Mouse (Mus musculus) small intestine, adult 2 months (tissue): ENCODE data around the gene Asap3. TPM values are rescaled to one million over a fixed set of nuclear protein-coding genes. Genes with fewer than 3 reads are reported as not detected.
A peak's percentile ranks its signal among the peaks of the same experiment; 100 is the strongest.

Source experiments
- H3K27ac ChIP-seq: fragments of 200-500 bp; 2 replicates; pipeline ENCODE4 v1.5.1; 2012; ENCODE audit warnings: low read depth, low read length, control low read depth, inconsistent platforms; ENCODE audit not compliant: insufficient read depth
- H3K27me3 ChIP-seq: fragments of 200-500 bp; 2 replicates; pipeline ENCODE4 v1.6.1; 2012; ENCODE audit warnings: mild to moderate bottlenecking, moderate library complexity, low read length, inconsistent platforms; ENCODE audit not compliant: control insufficient read depth, insufficient read depth
- H3K36me3 ChIP-seq: fragments of 200-500 bp; 2 replicates; pipeline ENCODE4 v1.6.1; 2012; ENCODE audit warnings: mild to moderate bottlenecking, low read length, control low read depth, inconsistent platforms; ENCODE audit not compliant: control insufficient read depth, insufficient read depth
- H3K4me1 ChIP-seq: fragments of 200-500 bp; 2 replicates; pipeline ENCODE4 v1.6.1; 2012; ENCODE audit warnings: low read length, inconsistent platforms, mixed read lengths; ENCODE audit not compliant: control insufficient read depth, insufficient read depth, insufficient read length
- H3K4me3 ChIP-seq: fragments of 200-500 bp; 2 replicates; pipeline ENCODE4 v1.5.1; 2012; ENCODE audit warnings: low read depth, mild to moderate bottlenecking, control low read depth, inconsistent platforms, low read length, moderate library complexity
- CTCF ChIP-seq: fragments of 200-500 bp; IDR thresholded peaks from 2 replicates; pipeline ENCODE4 v1.5.1; 2012; ENCODE audit warnings: low read depth, mild to moderate bottlenecking, control low read depth, inconsistent platforms, low read length, moderate library complexity, mixed read lengths; ENCODE audit not compliant: insufficient replicate concordance, insufficient read length; ENCODE audit errors: extremely low read depth
- POLR2A ChIP-seq: fragments of 200-500 bp; IDR thresholded peaks from 2 replicates; pipeline ENCODE4 v1.6.1; 2012; ENCODE audit warnings: low read depth, mild to moderate bottlenecking, control low read depth, inconsistent platforms, low read length, moderate library complexity
- WGBS: fragments of 180-500 bp; shearing (Covaris S2); methylation state at CpG from one replicate; pipeline ENCODE4 v1.1.7; 2018; 5-methylcytosine and 5-hydroxymethylcytosine counted together
- polyA plus RNA-seq: library from polyadenylated mRNA; depleted of rRNA; stranded (reverse); fragments of >200 nt; gene quantifications from 2 replicates; pipeline ENCODE4 v1.2.3, GENCODE M21; 2012

The Asap3 gene
- polyA plus RNA-seq, 1 experiment, result 1.3 TPM

DNA sequence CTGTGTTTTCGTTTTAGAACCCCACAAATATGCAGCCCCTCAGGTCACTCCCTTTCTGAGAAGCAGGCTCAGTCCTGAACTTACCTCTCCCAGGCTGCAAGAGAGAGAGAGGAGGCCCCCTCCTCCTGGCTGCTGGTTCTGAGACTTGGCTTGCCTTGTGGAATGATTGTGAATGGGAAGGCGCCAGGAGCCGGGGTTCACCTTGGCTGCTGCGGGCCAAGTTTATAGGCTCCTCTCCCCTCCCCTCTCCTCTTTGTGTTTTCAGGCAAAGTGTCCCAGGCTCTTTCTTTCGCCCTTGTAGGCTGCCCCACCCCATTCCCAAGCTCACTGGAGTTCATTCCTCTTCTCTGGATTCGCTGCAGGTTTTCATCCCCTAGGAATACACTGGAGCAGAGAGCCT, 778 bp downstream of the Asap3 start:
- no peaks in the 10 kb centered on the region for H3K36me3 ChIP-seq
- no peaks in the 10 kb centered on the region for H3K27me3 ChIP-seq
- WGBS, result 4% methylated on average over 6 of the region's 6 CpGs
- TF ChIP-seq POLR2A, result no peak
- TF ChIP-seq CTCF, result no peak
- peak overlapping the region; percentile 68 for H3K4me3 ChIP-seq
- H3K4me1 ChIP-seq, result peaks cover 6% of the 10 kb centered on the region
- H3K27ac ChIP-seq, result no peak overlapping the region

DNA sequence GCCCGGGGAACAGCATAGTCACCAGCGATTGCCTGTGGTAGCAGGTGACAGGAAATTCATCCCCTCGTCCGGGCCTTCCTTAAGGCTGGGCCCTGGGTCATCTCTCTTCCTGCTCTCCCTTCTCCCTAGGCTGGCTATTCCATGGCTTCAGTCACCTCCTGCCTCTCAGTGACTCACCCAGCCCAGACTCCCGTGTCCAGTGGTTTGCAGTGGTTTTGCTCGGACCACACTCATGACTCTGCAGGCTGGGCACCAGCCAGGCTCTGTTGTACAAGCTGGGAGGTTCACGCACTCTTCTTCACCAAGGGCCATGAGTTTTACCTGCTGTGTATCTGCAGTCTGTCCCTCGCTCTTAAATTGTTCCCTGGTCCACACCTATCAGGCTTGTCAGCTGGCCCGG, 4.8 kb downstream of the Asap3 start:
- Histone ChIP-seq H3K4me3 (no peak overlapping the region), H3K27me3 (no peaks in the 10 kb centered on the region), H3K36me3 (no peaks in the 10 kb centered on the region), H3K4me1 (peaks cover 16% of the 10 kb centered on the region), H3K27ac (no peak overlapping the region)
- WGBS, result 88% methylated on average over 9 of the region's 9 CpGs
- no peak for TF ChIP-seq POLR2A
- no peak for TF ChIP-seq CTCF

DNA sequence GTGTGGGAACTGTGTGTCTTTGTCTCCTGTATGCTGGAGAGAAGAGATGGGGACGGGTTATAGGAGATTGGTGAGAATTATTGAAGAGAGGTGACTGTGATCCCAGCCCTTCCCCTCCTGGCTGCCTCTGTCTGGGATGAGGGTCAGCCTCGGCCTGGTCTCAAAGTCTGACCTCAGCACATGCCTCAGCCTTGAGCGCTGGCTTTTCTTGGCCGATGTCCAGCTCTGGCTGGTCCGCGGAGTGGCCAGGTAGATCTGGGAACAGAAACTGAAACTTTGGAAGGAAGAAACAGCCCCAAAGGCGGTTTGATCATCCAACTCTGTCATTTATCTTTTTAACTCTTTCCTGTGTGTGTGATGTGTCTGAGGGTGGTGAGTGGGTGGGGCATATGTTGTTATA, 7.5 kb downstream of the Asap3 start:
- 11% methylated on average over 7 of the region's 7 CpGs for WGBS
- H3K4me1 ChIP-seq, result peaks cover 14% of the 10 kb centered on the region
- no peak overlapping the region; the same call in 1 of the 2 replicates for H3K27ac ChIP-seq
- TF ChIP-seq POLR2A (no peak), CTCF (no peak)
- no peaks in the 10 kb centered on the region for H3K36me3 ChIP-seq
- H3K27me3 ChIP-seq, result no peaks in the 10 kb centered on the region
- no peak overlapping the region for H3K4me3 ChIP-seq

GRCm38 (mm10) chr4:136214828-136215227, 8.7 kb downstream of the Asap3 start:
- WGBS, result 85% methylated on average over 8 of the region's 8 CpGs
- H3K4me3 ChIP-seq, result no peak overlapping the region
- peaks cover 14% of the 10 kb centered on the region for H3K4me1 ChIP-seq
- no peak overlapping the region for H3K27ac ChIP-seq
- H3K27me3 ChIP-seq, result no peaks in the 10 kb centered on the region
- TF ChIP-seq POLR2A (no peak), CTCF (no peak)
- H3K36me3 ChIP-seq, result no peaks in the 10 kb centered on the region

DNA sequence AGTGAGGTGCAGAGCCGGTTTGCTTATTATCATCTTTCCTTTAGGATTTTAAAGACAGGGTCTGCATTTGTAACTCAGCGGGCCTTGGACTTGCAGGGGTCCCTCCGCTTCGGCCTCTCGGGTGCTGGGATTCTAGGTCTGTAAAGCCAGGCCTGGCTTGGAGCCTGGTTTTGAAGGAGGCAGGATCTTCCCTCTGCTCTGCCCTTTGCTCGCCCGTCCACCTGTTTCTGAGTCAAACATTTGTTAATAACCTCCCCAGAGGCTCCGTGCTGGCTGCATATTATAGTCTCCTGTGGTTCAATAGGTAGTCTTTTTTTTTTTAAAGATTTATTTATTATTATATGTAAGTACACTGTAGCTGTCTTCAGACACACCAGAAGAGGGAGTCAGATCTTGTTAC, 9.4 kb downstream of the Asap3 start:
- Histone ChIP-seq H3K4me1 (peaks cover 14% of the 10 kb centered on the region), H3K4me3 (no peak overlapping the region), H3K36me3 (no peaks in the 10 kb centered on the region), H3K27ac (no peak overlapping the region), H3K27me3 (no peaks in the 10 kb centered on the region)
- WGBS, result 46% methylated on average over 8 of the region's 8 CpGs
- TF ChIP-seq CTCF (no peak), POLR2A (no peak)

DNA sequence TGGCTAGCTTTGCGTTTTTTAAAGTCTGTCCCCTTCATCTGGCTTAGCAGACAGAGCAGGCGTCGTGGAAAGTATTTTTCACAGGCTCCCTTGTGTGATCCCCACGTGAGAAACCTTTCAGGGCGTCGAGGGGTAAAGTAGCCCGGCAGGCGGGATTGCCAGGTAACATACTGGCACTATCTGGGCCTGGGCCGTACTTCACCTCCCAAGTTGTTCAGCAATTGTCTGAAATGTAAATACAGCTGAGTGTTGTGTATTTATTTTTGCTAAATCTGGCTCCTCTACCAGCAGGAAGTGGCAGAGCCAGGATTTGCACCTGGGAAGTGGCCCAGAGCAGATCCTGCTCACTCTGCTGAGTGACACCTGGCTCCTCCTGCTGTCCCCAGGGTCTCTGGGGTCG, 10.9 kb downstream of the Asap3 start:
- Histone ChIP-seq H3K4me1 (peaks cover 14% of the 10 kb centered on the region), H3K4me3 (no peak overlapping the region), H3K27me3 (no peaks in the 10 kb centered on the region), H3K36me3 (no peaks in the 10 kb centered on the region), H3K27ac (no peak overlapping the region)
- TF ChIP-seq CTCF, result no peak
- TF ChIP-seq POLR2A, result no peak
- 46% methylated on average over 10 of the region's 10 CpGs for WGBS

DNA sequence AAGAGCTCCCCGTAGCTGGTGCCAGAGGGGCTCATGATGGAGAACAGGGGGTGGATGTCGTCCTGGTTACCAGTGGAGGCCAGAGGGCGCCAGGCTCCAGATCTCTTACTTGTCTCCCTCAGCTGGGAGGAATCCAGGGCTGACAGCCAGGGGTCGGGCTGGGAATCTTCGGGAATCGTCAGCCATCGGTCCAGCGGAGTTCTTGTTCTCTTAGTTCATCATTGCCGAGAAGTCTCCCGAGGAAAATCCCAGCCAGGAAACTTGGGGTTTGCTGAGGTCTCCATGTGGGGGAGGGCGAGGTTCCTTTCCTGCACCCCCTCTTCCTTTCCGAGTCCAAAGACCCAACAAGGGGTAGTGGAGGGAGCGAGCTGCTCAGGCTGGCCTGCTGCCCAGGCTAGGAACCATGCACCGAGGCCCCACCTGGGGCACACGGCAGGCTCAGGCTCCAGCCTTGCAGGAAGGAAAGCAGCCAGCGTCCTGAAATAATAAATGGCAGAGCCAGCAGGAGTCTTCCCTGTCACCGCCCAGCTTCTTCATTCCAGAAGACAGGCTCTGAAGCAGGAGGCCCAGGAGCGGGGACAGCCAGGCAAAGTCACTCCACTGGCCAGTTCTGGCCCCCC, 12.5 kb downstream of the Asap3 start:
- H3K4me1 ChIP-seq, result peaks cover 11% of the 10 kb centered on the region
- no peak overlapping the region for H3K27ac ChIP-seq
- TF ChIP-seq POLR2A (no peak), CTCF (no peak)
- peak overlapping the region; percentile 4; the same call in 1 of the 2 replicates for H3K4me3 ChIP-seq
- 38% methylated on average over 18 of the region's 18 CpGs for WGBS
- no peaks in the 10 kb centered on the region for H3K36me3 ChIP-seq
- H3K27me3 ChIP-seq, result no peaks in the 10 kb centered on the region
